In the genomic region with DNA sequence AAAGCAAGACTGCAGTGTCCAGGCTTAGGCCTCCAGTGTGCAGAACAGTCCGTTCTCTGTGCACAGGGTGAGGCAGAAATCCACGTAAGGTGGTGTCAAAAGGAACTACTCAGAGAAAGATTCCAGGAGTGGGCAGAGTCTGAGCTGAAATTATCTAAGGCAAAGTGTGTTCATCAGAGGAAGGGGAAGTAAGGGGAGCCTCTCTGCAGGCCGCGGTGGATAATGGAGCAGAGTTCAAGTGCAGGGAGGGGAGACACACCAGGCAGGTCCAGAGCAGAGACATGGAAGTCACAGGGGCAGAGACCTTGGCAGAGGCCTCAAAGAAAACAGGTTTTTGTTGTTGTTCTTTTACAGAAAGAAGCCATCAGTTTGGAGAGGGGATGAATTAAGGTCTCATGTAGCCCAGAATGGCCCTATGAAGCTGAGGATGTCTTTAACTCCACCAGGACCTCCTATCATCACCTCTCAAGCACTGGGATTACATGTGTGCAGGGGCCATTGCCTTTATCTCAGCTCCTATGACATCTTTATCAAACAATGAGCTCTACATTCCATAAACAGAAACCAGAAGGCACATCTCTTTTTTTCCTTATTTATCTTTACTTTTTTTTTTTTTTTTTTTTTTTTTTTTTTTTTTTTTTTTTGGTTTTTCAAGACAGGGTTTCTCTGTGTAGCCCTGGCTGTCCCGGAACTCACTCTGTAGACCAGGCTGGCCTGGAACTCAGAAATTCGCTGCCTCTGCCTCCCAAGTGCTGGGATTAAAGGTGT, we compare ENCODE assay signal across 13 mouse cellular contexts. TPM values are rescaled to one million over a fixed set of nuclear protein-coding genes. Genes with fewer than 3 reads are reported as not detected.
DNase-seq lines count a peak whose midpoint lies in the region; ATAC-seq and TF ChIP-seq lines count a peak whose summit lies in the region.
"Had no signal": no experiment of that assay in that cellular context is flagged by ENCODE, and none has a peak within 500 bp of the region (broad histone marks: within the 10 kb centered on the region; RNA-seq: fewer than 3 reads in every experiment).

No protein-coding gene starts in this region.

- H3K9ac ChIP-seq in intestine, embryonic 14.5 days (ENCODE audit: low read length): no peak overlapping the region
- no peak overlapping the region for H3K9ac ChIP-seq in intestine, postnatal 0 days (ENCODE audit: low read depth, low read length)
- H3K9ac ChIP-seq in limb, embryonic 12.5 days (replicated peaks): no peak overlapping the region
- H3K9ac ChIP-seq in stomach, embryonic 16.5 days (ENCODE audit: low read length): 0 out of 2 replicates have a peak overlapping the region, but pooled peaks have one; percentile 5
- H3K9ac ChIP-seq: midbrain, embryonic 15.5 days; neural tube, embryonic 13.5 days had no signal

- no peaks in the 10 kb centered on the region for H3K36me3 ChIP-seq in intestine, embryonic 14.5 days (ENCODE audit: control insufficient read depth, insufficient read depth, low read length)
- no peaks in the 10 kb centered on the region for H3K36me3 ChIP-seq in intestine, postnatal 0 days (ENCODE audit: control insufficient read depth, insufficient read depth)
- H3K36me3 ChIP-seq in limb, embryonic 12.5 days: no peaks in the 10 kb centered on the region
- no peaks in the 10 kb centered on the region for H3K36me3 ChIP-seq in stomach, embryonic 16.5 days (ENCODE audit: control insufficient read depth, insufficient read depth, low read length)
- H3K36me3 ChIP-seq: midbrain, embryonic 15.5 days; neural tube, embryonic 13.5 days had no signal

- no peak overlapping the region for H3K4me3 ChIP-seq in intestine, embryonic 14.5 days (ENCODE audit: low read depth, low read length)
- H3K4me3 ChIP-seq in intestine, postnatal 0 days (ENCODE audit: low read depth, low read length): no peak overlapping the region
- no peak overlapping the region for H3K4me3 ChIP-seq in limb, embryonic 12.5 days (replicated peaks)
- H3K4me3 ChIP-seq in stomach, embryonic 16.5 days (replicated peaks; ENCODE audit: low read length): no peak overlapping the region
- H3K4me3 ChIP-seq: layer of hippocampus, adult 2 months; midbrain, embryonic 15.5 days; neural tube, embryonic 13.5 days had no signal

- H3K27me3 ChIP-seq in intestine, embryonic 14.5 days (replicated peaks; ENCODE audit: control insufficient read depth, insufficient read depth, low read length): no peaks in the 10 kb centered on the region
- H3K27me3 ChIP-seq in intestine, postnatal 0 days (replicated peaks; ENCODE audit: control insufficient read depth, insufficient read depth, low read length): no peaks in the 10 kb centered on the region
- no peaks in the 10 kb centered on the region for H3K27me3 ChIP-seq in limb, embryonic 12.5 days
- H3K27me3 ChIP-seq in stomach, embryonic 16.5 days (ENCODE audit: control insufficient read depth, insufficient read depth, low read length): no peaks in the 10 kb centered on the region
- H3K27me3 ChIP-seq: midbrain, embryonic 15.5 days; neural tube, embryonic 13.5 days had no signal

- H3K9me3 ChIP-seq in intestine, embryonic 14.5 days (ENCODE audit: control insufficient read depth, low read length): no peaks in the 10 kb centered on the region
- no peaks in the 10 kb centered on the region for H3K9me3 ChIP-seq in intestine, postnatal 0 days (ENCODE audit: control insufficient read depth)
- no peaks in the 10 kb centered on the region for H3K9me3 ChIP-seq in limb, embryonic 12.5 days
- no peaks in the 10 kb centered on the region for H3K9me3 ChIP-seq in stomach, embryonic 16.5 days (replicated peaks; ENCODE audit: control insufficient read depth, low read length)
- H3K9me3 ChIP-seq: midbrain, embryonic 15.5 days; neural tube, embryonic 13.5 days had no signal

- peaks cover 63% of the 10 kb centered on the region for H3K4me1 ChIP-seq in intestine, embryonic 14.5 days (replicated peaks; ENCODE audit: control insufficient read depth, insufficient read depth, low read length)
- H3K4me1 ChIP-seq in intestine, postnatal 0 days (replicated peaks; ENCODE audit: control insufficient read depth, insufficient read depth, low read length): peaks cover 5% of the 10 kb centered on the region; the same call in 1 of the 2 replicates
- H3K4me1 ChIP-seq in limb, embryonic 12.5 days (replicated peaks): peaks cover 64% of the 10 kb centered on the region
- H3K4me1 ChIP-seq in stomach, embryonic 16.5 days (ENCODE audit: control insufficient read depth, insufficient read depth, low read length): peaks cover 55% of the 10 kb centered on the region
- H3K4me1 ChIP-seq: midbrain, embryonic 15.5 days had no signal

- ATAC-seq in intestine, embryonic 14.5 days (replicated peaks; ENCODE audit: low FRiP score, low TSS enrichment, low read depth): no peak
- no peak for ATAC-seq in intestine, postnatal 0 days
- ATAC-seq in limb, embryonic 12.5 days (ENCODE audit: insufficient number of reproducible peaks, insufficient read depth, low FRiP score, low TSS enrichment, low read depth): no peak
- ATAC-seq in stomach, embryonic 16.5 days (ENCODE audit: insufficient read depth, low FRiP score): no peak
- ATAC-seq: inflammation-experienced regulatory T-cells, adult 6 months; midbrain, embryonic 15.5 days had no signal

- no peak for DNase-seq in intestine, embryonic 14.5 days (ENCODE audit: low spot score)
- DNase-seq in thymus, postnatal 4 days: peak; percentile 35
- no peak for DNase-seq in thymus, postnatal 25 days
- DNase-seq in cerebellum, postnatal 14 days: no peak
- DNase-seq in urinary bladder, postnatal 10 days (ENCODE audit: low spot score): no peak
- DNase-seq: cerebellum, adult 8-10 months had no signal

- H3K4me2 ChIP-seq in intestine, embryonic 14.5 days (ENCODE audit: low read length): no peak overlapping the region
- H3K4me2 ChIP-seq in intestine, postnatal 0 days (replicated peaks; ENCODE audit: low read depth): no peak overlapping the region
- no peak overlapping the region for H3K4me2 ChIP-seq in limb, embryonic 12.5 days
- no peak overlapping the region for H3K4me2 ChIP-seq in stomach, embryonic 16.5 days (ENCODE audit: low read depth, low read length)
- H3K4me2 ChIP-seq: midbrain, embryonic 15.5 days; neural tube, embryonic 13.5 days had no signal

- TF ChIP-seq CTCF in intestine, postnatal 0 days (IDR thresholded peaks at IDR 0.05; ENCODE audit: low read depth): no peak

- peak overlapping the region; percentile 5; the same call in 1 of the 2 replicates for H3K27ac ChIP-seq in intestine, embryonic 14.5 days (ENCODE audit: low read depth)
- H3K27ac ChIP-seq in intestine, postnatal 0 days (ENCODE audit: low read depth, low read length): no peak overlapping the region
- H3K27ac ChIP-seq in limb, embryonic 12.5 days: 0 out of 2 replicates have a peak overlapping the region, but pooled peaks have one; percentile 35
- H3K27ac ChIP-seq in stomach, embryonic 16.5 days (ENCODE audit: low read length): no peak overlapping the region
- H3K27ac ChIP-seq: midbrain, embryonic 15.5 days; neural tube, embryonic 13.5 days had no signal

- WGBS in intestine, embryonic 14.5 days: 72% methylated on average over 6 of the region's 6 CpGs
- WGBS in intestine, postnatal 0 days: 69% methylated on average over 6 of the region's 6 CpGs
- WGBS in limb, embryonic 12.5 days: 89% methylated on average over 6 of the region's 6 CpGs
- 69% methylated on average over 6 of the region's 6 CpGs for WGBS in stomach, embryonic 16.5 days

RNA-seq across cellular contexts. Expression of a gene that starts 42.7 kb away (rescaled TPM):
- polyA plus RNA-seq in intestine, embryonic 14.5 days (2014; fragmentation: Nextera tagmentation; extraction: Ambion mirVana): 20.1 and 20.8 TPM in 2 replicates
- polyA plus RNA-seq in intestine, postnatal 0 days (2015; fragmentation: Nextera tagmentation; extraction: Ambion mirVana): 6.4 and 7.0 TPM in 2 replicates
- polyA plus RNA-seq in limb, embryonic 12.5 days (2016; fragmentation: Nextera tagmentation; extraction: Ambion mirVana): 7.8 and 8.8 TPM in 2 replicates
- 28.1 and 28.9 TPM in 2 replicates for polyA plus RNA-seq in stomach, embryonic 16.5 days (2015; fragmentation: Nextera tagmentation; extraction: Ambion mirVana)

RNA-seq across cellular contexts. Expression of a gene that starts 52.4 kb away (rescaled TPM):
- 43.3 and 47.8 TPM in 2 replicates for polyA plus RNA-seq in intestine, embryonic 14.5 days (2014; fragmentation: Nextera tagmentation; extraction: Ambion mirVana)
- polyA plus RNA-seq in intestine, postnatal 0 days (2015; fragmentation: Nextera tagmentation; extraction: Ambion mirVana): 41.3 and 48.5 TPM in 2 replicates
- 65.7 and 72.3 TPM in 2 replicates for polyA plus RNA-seq in limb, embryonic 12.5 days (2016; fragmentation: Nextera tagmentation; extraction: Ambion mirVana)
- polyA plus RNA-seq in stomach, embryonic 16.5 days (2015; fragmentation: Nextera tagmentation; extraction: Ambion mirVana): 29.2 and 31.2 TPM in 2 replicates

Comparison
In these comparisons a context has a peak if more than half of its experiments do, and no peak if none do; other contexts are left out.
1. H3K27ac ChIP-seq: peak in intestine, embryonic 14.5 days (single experiment) and limb, embryonic 12.5 days (single experiment); none in intestine, postnatal 0 days (single experiment) and stomach, embryonic 16.5 days (single experiment).